Mouse (Mus musculus) embryo, embryonic 10.5 days (tissue): ENCODE measurements at regions not wholly inside any gene's neighbourhood (a gene's known extent, or its start where the extent isn't known, plus 50 kb on each side); places are given as distances from the start of the nearest gene placed in this dataset.

Experiments used
- DNase-seq: peaks from one replicate; pipeline ENCODE4 v3.0.0-alpha.2; 2015; ENCODE audit warnings: low spot score

DNA sequence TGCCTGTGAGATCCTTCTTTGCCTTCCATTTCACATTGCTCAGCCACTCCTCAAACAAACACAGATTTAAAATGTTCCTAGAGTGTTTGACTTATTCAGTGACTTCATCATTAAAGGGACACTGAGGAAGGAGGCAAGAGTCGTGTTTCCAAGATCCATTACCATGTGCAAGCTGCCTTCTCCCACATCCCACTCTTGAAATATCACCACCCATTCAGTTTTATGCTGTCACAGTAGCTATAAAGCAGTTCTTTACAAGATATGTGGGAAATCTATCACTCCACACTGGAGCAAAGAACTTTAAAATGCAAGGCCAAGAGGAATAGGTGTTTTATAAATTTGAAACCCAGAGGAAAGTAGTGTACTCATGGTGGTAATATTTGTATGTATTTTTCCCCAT, 110.2 kb upstream of the Gm12695 start:
- DNase-seq: no peak

DNA sequence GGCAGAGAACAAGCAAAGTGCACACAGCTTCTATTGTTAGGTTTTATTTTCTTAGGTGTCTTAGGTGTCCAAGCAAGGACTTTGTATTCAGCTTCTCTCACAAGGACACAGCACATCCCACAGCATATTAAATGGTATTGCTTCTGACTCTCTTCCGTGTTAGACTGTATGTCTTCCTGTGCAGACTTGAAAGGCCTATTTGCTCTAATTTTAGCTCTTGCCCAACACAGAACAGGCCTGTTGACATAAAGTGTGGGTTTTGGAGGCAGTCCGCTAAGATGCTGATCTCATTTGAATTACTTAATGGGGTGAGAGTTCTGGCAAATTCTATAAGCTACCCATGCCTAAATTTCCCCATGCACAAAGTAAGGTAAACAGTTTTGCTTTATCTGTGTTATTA, 96.1 kb upstream of the Gm12695 start:
- no peak for DNase-seq

DNA sequence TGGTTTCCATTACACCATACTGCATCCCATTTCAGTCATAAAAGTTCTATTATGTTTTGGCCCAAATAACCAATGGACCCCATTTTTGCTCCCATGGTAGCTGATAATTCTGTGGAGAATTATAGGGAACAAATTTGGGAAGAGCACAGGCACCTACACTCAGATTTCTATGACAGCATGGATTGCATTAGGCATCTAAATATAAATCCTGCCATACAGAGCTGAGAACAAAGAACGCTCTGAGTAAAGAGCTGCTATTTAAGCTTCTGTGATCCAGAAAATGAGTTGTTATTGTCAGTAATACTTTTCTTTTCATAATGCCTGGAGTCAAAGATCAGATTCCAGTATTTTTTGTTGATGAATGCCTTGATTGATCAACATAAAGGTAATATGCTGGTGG, 93.0 kb upstream of the Gm12695 start:
- DNase-seq: no peak

DNA sequence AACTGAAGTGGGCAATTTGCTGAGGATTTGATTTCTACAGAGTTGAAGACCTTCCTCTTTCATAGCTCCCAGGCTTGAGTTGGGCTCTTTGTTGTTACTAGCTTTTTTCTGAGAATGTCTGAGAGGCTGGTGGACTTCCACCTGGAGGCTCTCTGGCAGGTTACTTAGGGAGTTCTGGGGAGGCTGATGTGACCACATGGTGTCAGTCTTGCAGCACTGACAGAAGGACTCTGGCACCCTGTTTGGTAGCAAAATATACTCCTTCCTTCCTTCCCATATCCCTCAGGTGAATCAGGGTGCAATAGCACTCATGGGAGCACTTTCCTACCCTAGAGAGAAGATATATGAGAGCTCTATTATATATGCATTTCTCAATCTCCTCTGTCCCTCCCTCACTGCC, 89.7 kb upstream of the Gm12695 start:
- DNase-seq: peak; percentile 4

- DNase-seq: no peak
These were observed 60.2 kb upstream of the Gm12695 start for GRCm38 (mm10) chr4:96845170-96845569.
